Mouse (Mus musculus): ENCODE data around the gene Tiam2. TPM values are rescaled to one million over a fixed set of nuclear protein-coding genes. Genes with fewer than 3 reads are reported as not detected.

The Tiam2 gene
- polyA plus RNA-seq, 1 experiment from 2014 or later, result 81.3 TPM

GRCm38 (mm10) chr17:3416401-3416800 lies 90.0 kb downstream of the Tiam2 start:
- H3K4me3 ChIP-seq (ENCODE audit: low read depth, low read length), result no peak overlapping the region
- peaks cover 9% of the 10 kb centered on the region; the same call in 1 of the 2 replicates for H3K27me3 ChIP-seq (replicated peaks; ENCODE audit: control insufficient read depth, insufficient read depth, low read length)
- no peak overlapping the region for H3K9ac ChIP-seq (ENCODE audit: low read length)
- H3K9me3 ChIP-seq (replicated peaks; ENCODE audit: control insufficient read depth, low read length), result no peaks in the 10 kb centered on the region
- ATAC-seq (no peak), DNase-seq (ENCODE audit: low spot score) (no peak)
- WGBS, result 81% methylated on average over 3 of the region's 3 CpGs
- no peak overlapping the region for H3K4me2 ChIP-seq (ENCODE audit: low read length)
- no peak overlapping the region for H3K27ac ChIP-seq (ENCODE audit: low read depth, low read length)
- peaks cover 4% of the 10 kb centered on the region for H3K4me1 ChIP-seq (ENCODE audit: control insufficient read depth, insufficient read depth, low read length)
- no peaks in the 10 kb centered on the region for H3K36me3 ChIP-seq (ENCODE audit: control insufficient read depth, insufficient read depth, low read length)

GRCm38 (mm10) chr17:3419368-3419928 lies 93.1 kb downstream of the Tiam2 start:
- H3K27me3 ChIP-seq (replicated peaks; ENCODE audit: control insufficient read depth, insufficient read depth, low read length), result peaks cover 9% of the 10 kb centered on the region; the same call in 1 of the 2 replicates

DNA sequence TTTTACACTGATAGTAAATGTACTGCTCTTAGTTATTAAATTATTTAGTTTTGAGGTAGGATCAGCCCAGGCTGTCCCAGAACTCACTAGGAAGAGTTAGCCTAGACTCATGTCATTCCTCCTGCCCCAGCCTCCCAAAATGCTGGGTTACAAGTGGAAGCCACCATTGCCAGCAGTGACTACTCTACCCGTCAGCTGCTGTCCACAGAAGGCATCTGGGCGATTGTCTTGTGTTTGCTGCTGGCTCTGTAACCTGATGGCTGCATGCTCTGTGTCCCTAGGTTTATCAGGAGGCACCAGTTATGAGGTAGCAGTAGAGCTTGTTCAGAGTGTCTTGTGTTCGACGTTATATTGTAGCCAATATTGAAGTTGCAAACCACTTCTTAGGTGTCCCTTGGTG lies 93.8 kb downstream of the Tiam2 start:
- no peak overlapping the region for H3K4me3 ChIP-seq (ENCODE audit: low read depth, low read length)
- no peak for DNase-seq (ENCODE audit: low spot score)
- H3K27me3 ChIP-seq (replicated peaks; ENCODE audit: control insufficient read depth, insufficient read depth, low read length), result peaks cover 2% of the 10 kb centered on the region; the same call in 1 of the 2 replicates
- WGBS, result 92% methylated on average over 4 of the region's 4 CpGs
- no peak overlapping the region for H3K4me2 ChIP-seq (ENCODE audit: low read length)
- no peak for ATAC-seq
- no peaks in the 10 kb centered on the region for H3K4me1 ChIP-seq (ENCODE audit: control insufficient read depth, insufficient read depth, low read length)
- H3K36me3 ChIP-seq (ENCODE audit: control insufficient read depth, insufficient read depth, low read length), result no peaks in the 10 kb centered on the region
- no peak overlapping the region for H3K9ac ChIP-seq (ENCODE audit: low read length)
- H3K27ac ChIP-seq (ENCODE audit: low read depth, low read length), result no peak overlapping the region
- no peaks in the 10 kb centered on the region for H3K9me3 ChIP-seq (replicated peaks; ENCODE audit: control insufficient read depth, low read length)

More at GRCm38 (mm10) chr17:3419368-3419928, 93.1 kb downstream of the Tiam2 start:
- no peaks in the 10 kb centered on the region for H3K4me1 ChIP-seq (ENCODE audit: control insufficient read depth, insufficient read depth, low read length)
- H3K4me3 ChIP-seq (ENCODE audit: low read depth, low read length), result no peak overlapping the region
- no peaks in the 10 kb centered on the region for H3K36me3 ChIP-seq (ENCODE audit: control insufficient read depth, insufficient read depth, low read length)
- WGBS, result 76% methylated on average over 10 of the region's 10 CpGs
- no peaks in the 10 kb centered on the region for H3K9me3 ChIP-seq (replicated peaks; ENCODE audit: control insufficient read depth, low read length)
- DNase-seq (ENCODE audit: low spot score) (no peak), ATAC-seq (no peak)
- H3K4me2 ChIP-seq (ENCODE audit: low read length), result no peak overlapping the region
- no peak overlapping the region for H3K27ac ChIP-seq (ENCODE audit: low read depth, low read length)
- no peak overlapping the region for H3K9ac ChIP-seq (ENCODE audit: low read length)

DNA sequence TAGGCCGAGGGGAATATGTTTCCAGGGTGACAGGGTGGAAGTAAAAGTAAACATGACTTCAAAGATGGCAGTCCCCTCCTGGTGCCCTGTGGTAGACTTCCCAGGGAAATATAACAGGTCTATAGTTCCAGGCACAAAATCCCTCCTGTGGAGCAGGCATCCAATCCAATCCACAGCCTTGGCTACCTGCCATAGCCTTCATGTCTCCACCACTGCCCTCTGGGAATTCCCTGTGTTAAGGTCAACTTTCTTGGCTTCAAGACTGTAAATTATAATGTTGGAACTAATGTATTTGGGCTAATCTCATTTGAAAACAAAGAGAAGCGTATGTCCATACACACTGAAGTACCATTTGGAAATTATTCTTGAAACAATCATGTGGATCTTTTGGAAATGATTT lies 97.0 kb downstream of the Tiam2 start:
- no peaks in the 10 kb centered on the region for H3K27me3 ChIP-seq (replicated peaks; ENCODE audit: control insufficient read depth, insufficient read depth, low read length)
- H3K36me3 ChIP-seq (ENCODE audit: control insufficient read depth, insufficient read depth, low read length), result 0 out of 2 replicates have a peak, but pooled peaks cover 2% of the 10 kb centered on the region
- no peak overlapping the region for H3K27ac ChIP-seq (ENCODE audit: low read depth, low read length)
- no peak overlapping the region for H3K9ac ChIP-seq (ENCODE audit: low read length)
- DNase-seq (ENCODE audit: low spot score), result no peak
- no peak overlapping the region for H3K4me3 ChIP-seq (ENCODE audit: low read depth, low read length)
- 87% methylated on average over 2 of the region's 2 CpGs for WGBS
- no peak overlapping the region for H3K4me2 ChIP-seq (ENCODE audit: low read length)
- no peaks in the 10 kb centered on the region for H3K9me3 ChIP-seq (replicated peaks; ENCODE audit: control insufficient read depth, low read length)
- ATAC-seq, result no peak
- H3K4me1 ChIP-seq (ENCODE audit: control insufficient read depth, insufficient read depth, low read length), result no peaks in the 10 kb centered on the region

- Histone ChIP-seq H3K4me3 (ENCODE audit: low read depth, low read length) (no peak overlapping the region), H3K9me3 (replicated peaks; ENCODE audit: control insufficient read depth, low read length) (no peaks in the 10 kb centered on the region), H3K27ac (ENCODE audit: low read depth, low read length) (no peak overlapping the region), H3K4me2 (ENCODE audit: low read length) (no peak overlapping the region), H3K9ac (ENCODE audit: low read length) (no peak overlapping the region), H3K36me3 (ENCODE audit: control insufficient read depth, insufficient read depth, low read length) (0 out of 2 replicates have a peak, but pooled peaks cover 16% of the 10 kb centered on the region), H3K4me1 (ENCODE audit: control insufficient read depth, insufficient read depth, low read length) (no peaks in the 10 kb centered on the region), H3K27me3 (replicated peaks; ENCODE audit: control insufficient read depth, insufficient read depth, low read length) (no peaks in the 10 kb centered on the region)
- no peak for ATAC-seq
- WGBS, result 95% methylated on average over 9 of the region's 9 CpGs
- DNase-seq (ENCODE audit: low spot score), result no peak
These were observed 102.3 kb downstream of the Tiam2 start for GRCm38 (mm10) chr17:3428659-3429058.

DNA sequence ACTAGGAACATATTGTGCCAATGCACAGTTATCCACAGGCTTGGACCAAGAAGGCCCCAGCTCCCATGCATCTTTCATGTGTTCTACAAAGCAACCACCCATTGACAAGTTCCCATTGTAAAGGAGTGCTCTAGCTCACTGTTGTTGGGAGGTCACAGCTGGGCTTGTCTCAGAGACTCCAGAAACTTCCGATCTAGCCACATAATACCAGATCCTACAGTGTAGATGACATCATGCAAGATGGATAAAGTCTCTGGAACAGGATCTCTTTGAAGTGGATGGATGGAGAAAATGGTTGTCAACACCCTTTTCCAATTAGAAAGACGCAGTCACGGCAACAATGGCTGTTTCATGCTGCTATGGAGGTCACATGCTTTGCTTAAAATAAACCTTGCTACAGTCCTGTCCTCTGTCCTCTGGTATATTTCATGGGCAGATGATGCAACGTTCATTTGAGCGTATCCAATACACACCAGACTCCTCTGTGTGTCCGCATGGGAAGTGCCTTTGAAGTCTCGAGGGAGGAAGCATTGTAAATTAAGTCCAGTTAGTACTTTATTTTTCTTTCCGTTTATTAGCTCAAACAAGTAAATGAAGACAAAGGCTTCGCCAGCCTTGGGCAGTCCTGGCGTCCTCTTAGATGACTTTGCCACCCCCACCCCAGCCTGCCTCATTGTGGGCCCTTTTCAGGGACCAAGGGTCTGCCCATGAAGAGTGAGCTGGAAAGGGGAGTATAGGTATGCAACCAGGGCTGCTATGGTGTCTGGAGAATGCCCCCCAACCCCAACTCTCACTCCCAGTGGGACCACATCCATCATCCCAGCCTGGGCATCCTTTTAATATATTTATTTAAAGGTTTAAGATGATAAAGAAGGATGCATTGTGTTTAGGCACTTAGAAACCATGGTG lies 106.5 kb downstream of the Tiam2 start:
- WGBS, result 60% methylated on average over 10 of the region's 10 CpGs
- no peaks in the 10 kb centered on the region for H3K27me3 ChIP-seq (replicated peaks; ENCODE audit: control insufficient read depth, insufficient read depth, low read length)
- H3K4me3 ChIP-seq (ENCODE audit: low read depth, low read length), result no peak overlapping the region
- H3K4me1 ChIP-seq (ENCODE audit: control insufficient read depth, insufficient read depth, low read length), result no peaks in the 10 kb centered on the region
- 0 out of 2 replicates have a peak, but pooled peaks cover 16% of the 10 kb centered on the region for H3K36me3 ChIP-seq (ENCODE audit: control insufficient read depth, insufficient read depth, low read length)
- DNase-seq (ENCODE audit: low spot score) (no peak), ATAC-seq (no peak)
- H3K9ac ChIP-seq (ENCODE audit: low read length), result no peak overlapping the region
- H3K27ac ChIP-seq (ENCODE audit: low read depth, low read length), result no peak overlapping the region
- no peak overlapping the region for H3K4me2 ChIP-seq (ENCODE audit: low read length)
- no peaks in the 10 kb centered on the region for H3K9me3 ChIP-seq (replicated peaks; ENCODE audit: control insufficient read depth, low read length)

DNA sequence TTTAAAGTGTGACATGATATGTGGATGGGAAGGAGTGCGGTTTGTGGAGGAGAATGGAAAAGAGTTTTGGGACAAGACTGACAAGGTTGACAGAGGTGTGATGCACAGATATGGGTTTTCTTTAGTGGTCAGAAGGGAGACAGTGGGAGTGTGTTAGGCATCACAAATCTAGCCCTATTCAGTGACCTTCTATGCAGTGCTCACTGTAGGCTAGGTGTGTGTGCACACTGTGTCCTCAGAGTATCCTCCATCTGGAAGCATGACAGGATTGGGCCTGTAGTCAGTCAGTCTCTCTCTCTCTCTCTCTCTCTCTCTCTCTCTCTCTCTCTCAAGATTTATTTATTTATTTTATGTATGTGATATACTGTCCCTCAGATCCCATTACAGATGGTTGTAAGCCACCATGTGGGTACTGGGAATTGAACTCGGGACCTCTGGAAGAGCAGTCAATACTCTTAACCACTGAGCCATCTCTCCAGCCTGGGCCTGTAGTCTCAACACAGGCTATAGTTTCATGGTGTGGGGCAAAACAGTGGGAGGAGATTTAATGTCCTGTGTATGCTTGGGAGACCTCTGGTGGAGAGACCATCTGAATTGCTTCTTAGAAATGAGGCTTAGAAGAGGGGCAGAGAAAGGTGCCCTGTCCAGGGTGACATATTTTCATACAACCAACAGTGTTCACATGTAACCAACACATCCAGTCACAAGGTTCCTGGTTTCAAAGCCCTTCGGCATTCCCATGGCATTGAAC lies 107.3 kb downstream of the Tiam2 start:
- no peaks in the 10 kb centered on the region for H3K27me3 ChIP-seq (replicated peaks; ENCODE audit: control insufficient read depth, insufficient read depth, low read length)
- no peaks in the 10 kb centered on the region for H3K4me1 ChIP-seq (ENCODE audit: control insufficient read depth, insufficient read depth, low read length)
- no peak overlapping the region for H3K4me2 ChIP-seq (ENCODE audit: low read length)
- ATAC-seq (no peak), DNase-seq (ENCODE audit: low spot score) (no peak)
- H3K9ac ChIP-seq (ENCODE audit: low read length), result no peak overlapping the region
- 95% methylated on average over 3 of the region's 3 CpGs for WGBS
- H3K36me3 ChIP-seq (ENCODE audit: control insufficient read depth, insufficient read depth, low read length), result peaks cover 19% of the 10 kb centered on the region; the same call in 1 of the 2 replicates
- no peak overlapping the region for H3K4me3 ChIP-seq (ENCODE audit: low read depth, low read length)
- H3K9me3 ChIP-seq (replicated peaks; ENCODE audit: control insufficient read depth, low read length), result no peaks in the 10 kb centered on the region
- no peak overlapping the region for H3K27ac ChIP-seq (ENCODE audit: low read depth, low read length)

DNA sequence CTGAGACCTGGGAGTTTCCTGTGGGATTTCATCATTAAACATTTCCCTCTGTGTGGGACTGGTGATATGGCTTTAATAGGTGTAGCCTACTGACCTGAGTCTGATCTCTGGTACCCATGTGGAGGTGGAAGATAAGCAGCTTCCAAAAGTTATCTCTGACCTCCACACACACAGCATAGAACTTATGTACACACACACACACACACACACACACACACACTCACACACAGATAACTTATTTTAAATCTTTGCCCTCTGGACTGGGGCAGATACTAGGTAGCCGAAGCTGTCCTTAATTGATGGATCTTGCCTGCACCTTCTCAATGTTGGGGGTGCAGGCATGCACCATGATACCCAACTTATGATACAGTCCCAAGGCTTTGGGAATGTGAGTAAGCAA lies 108.9 kb downstream of the Tiam2 start:
- H3K27ac ChIP-seq (ENCODE audit: low read depth, low read length), result no peak overlapping the region
- H3K4me1 ChIP-seq (ENCODE audit: control insufficient read depth, insufficient read depth, low read length), result no peaks in the 10 kb centered on the region
- H3K4me3 ChIP-seq (ENCODE audit: low read depth, low read length), result no peak overlapping the region
- no peaks in the 10 kb centered on the region for H3K27me3 ChIP-seq (replicated peaks; ENCODE audit: control insufficient read depth, insufficient read depth, low read length)
- no peak for ATAC-seq
- no peak overlapping the region for H3K4me2 ChIP-seq (ENCODE audit: low read length)
- DNase-seq (ENCODE audit: low spot score), result no peak
- 91% methylated on average over 1 of the region's 1 CpGs for WGBS
- no peak overlapping the region for H3K9ac ChIP-seq (ENCODE audit: low read length)
- no peaks in the 10 kb centered on the region for H3K9me3 ChIP-seq (replicated peaks; ENCODE audit: control insufficient read depth, low read length)
- H3K36me3 ChIP-seq (ENCODE audit: control insufficient read depth, insufficient read depth, low read length), result peaks cover 13% of the 10 kb centered on the region; the same call in 1 of the 2 replicates

Measured in forebrain, embryonic 14.5 days (tissue).